Mouse (Mus musculus) right cerebral cortex, postnatal 4 days (tissue): ENCODE measurements at regions not wholly inside any gene's neighbourhood (a gene's known extent, or its start where the extent isn't known, plus 50 kb on each side); places are given as distances from the start of the nearest gene placed in this dataset.

Experiments
- DNase-seq: peaks from one replicate; pipeline ENCODE4 v3.0.0-alpha.2; 2022

GRCm38 (mm10) chr17:49219512-49220197 is 208.5 kb upstream of the Mocs1 start:
- DNase-seq: no peak

- DNase-seq: no peak
Observed at GRCm38 (mm10) chr17:49223212-49223611, 204.9 kb upstream of the Mocs1 start.

- no peak for DNase-seq
Observed at GRCm38 (mm10) chr17:49223651-49224050, 204.5 kb upstream of the Mocs1 start.

- no peak for DNase-seq
Observed at GRCm38 (mm10) chr17:49225255-49226015, 202.7 kb upstream of the Mocs1 start.

GRCm38 (mm10) chr17:49226016-49226400 is 202.2 kb upstream of the Mocs1 start:
- DNase-seq: no peak

GRCm38 (mm10) chr17:49231287-49231686 is 196.9 kb upstream of the Mocs1 start:
- no peak for DNase-seq

GRCm38 (mm10) chr17:49240097-49240496 is 188.1 kb upstream of the Mocs1 start:
- DNase-seq: no peak

- peak; percentile 60 for DNase-seq
Observed at GRCm38 (mm10) chr17:49243419-49243818, 184.7 kb upstream of the Mocs1 start.

- DNase-seq: no peak
Observed at GRCm38 (mm10) chr17:49245013-49245412, 183.1 kb upstream of the Mocs1 start.

GRCm38 (mm10) chr17:49247215-49247614 is 180.9 kb upstream of the Mocs1 start:
- DNase-seq: no peak

- DNase-seq: no peak
Observed at GRCm38 (mm10) chr17:49250726-49251537, 177.2 kb upstream of the Mocs1 start.

- no peak for DNase-seq
Observed at GRCm38 (mm10) chr17:49252271-49252670, 175.9 kb upstream of the Mocs1 start.

- DNase-seq: no peak
Observed at GRCm38 (mm10) chr17:49258496-49258895, 169.7 kb upstream of the Mocs1 start.

- no peak for DNase-seq
Observed at GRCm38 (mm10) chr17:49262394-49262793, 165.8 kb upstream of the Mocs1 start.

- no peak for DNase-seq
Observed at GRCm38 (mm10) chr17:49266343-49266742, 161.8 kb upstream of the Mocs1 start.

- no peak for DNase-seq
Observed at GRCm38 (mm10) chr17:49269943-49270342, 158.2 kb upstream of the Mocs1 start.

GRCm38 (mm10) chr17:49272661-49273448 is 155.3 kb upstream of the Mocs1 start:
- no peak for DNase-seq

GRCm38 (mm10) chr17:49274936-49275335 is 153.2 kb upstream of the Mocs1 start:
- DNase-seq: no peak

GRCm38 (mm10) chr17:49275421-49275820 is 152.7 kb upstream of the Mocs1 start:
- DNase-seq: no peak

- no peak for DNase-seq
Observed at GRCm38 (mm10) chr17:49275916-49276315, 152.2 kb upstream of the Mocs1 start.

GRCm38 (mm10) chr17:49278541-49278940 is 149.6 kb upstream of the Mocs1 start:
- no peak for DNase-seq

- peak; percentile 11 for DNase-seq
Observed at GRCm38 (mm10) chr17:49278973-49279727, 149.0 kb upstream of the Mocs1 start.
